Mouse (Mus musculus) embryonic facial prominence, embryonic 12.5 days (tissue): Measurements from ENCODE around the gene Cflar. TPM values are rescaled to one million over a fixed set of nuclear protein-coding genes. Genes with fewer than 3 reads are reported as not detected.
A peak's percentile ranks its signal among the peaks of the same experiment; 100 is the strongest.

Source experiments
- ATAC-seq: fragments of 200-750 bp; cut with Nextera tagmentation; 2 replicates; pipeline ENCODE4 v1.8.0; 2017; ENCODE audit not compliant: insufficient number of reproducible peaks, insufficient read depth, low FRiP score, low TSS enrichment
- H3K27ac ChIP-seq: fragments of 300-500 bp; sonication (generic); 2 replicates; pipeline ENCODE4 v1.5.1; 2016; ENCODE audit warnings: mild to moderate bottlenecking
- H3K27me3 ChIP-seq: fragments of 300-500 bp; sonication (generic); 2 replicates; pipeline ENCODE4 v1.6.1; 2016; ENCODE audit warnings: mild to moderate bottlenecking, moderate library complexity
- H3K36me3 ChIP-seq: fragments of 300-500 bp; sonication (generic); 2 replicates; pipeline ENCODE4 v1.6.1; 2016; ENCODE audit warnings: mild to moderate bottlenecking
- H3K4me1 ChIP-seq: fragments of 300-500 bp; sonication (generic); 2 replicates; pipeline ENCODE4 v1.6.1; 2016
- H3K4me2 ChIP-seq: fragments of 300-500 bp; sonication (generic); replicated peaks from 2 replicates; pipeline ENCODE4 v1.6.1; 2016; ENCODE audit warnings: mild to moderate bottlenecking, moderate library complexity
- H3K4me3 ChIP-seq: fragments of 300-500 bp; sonication (generic); 2 replicates; pipeline ENCODE4 v1.5.1; 2016; ENCODE audit warnings: mild to moderate bottlenecking
- H3K9ac ChIP-seq: fragments of 300-500 bp; sonication (generic); 2 replicates; pipeline ENCODE4 v1.6.1; 2016; ENCODE audit warnings: mild to moderate bottlenecking, moderate library complexity
- H3K9me3 ChIP-seq: fragments of 300-500 bp; sonication (generic); 2 replicates; pipeline ENCODE4 v1.6.1; 2016; ENCODE audit warnings: mild to moderate bottlenecking, moderate library complexity
- WGBS: fragments of 180-500 bp; shearing (Covaris S2); methylation state at CpG from one replicate; pipeline ENCODE4 v1.1.7; 2016; 5-methylcytosine and 5-hydroxymethylcytosine counted together
- polyA plus RNA-seq: library from polyadenylated mRNA; unstranded; fragments of >200 nt; fragmentation: Nextera tagmentation; extraction: Ambion mirVana; gene quantifications from 2 replicates; pipeline ENCODE4 v1.2.1, GENCODE M21; 2016

Cflar gene
- polyA plus RNA-seq, 1 experiment from 2014 or later: 34.9 TPM

- no peak for ATAC-seq
- Histone ChIP-seq H3K9ac (no peak overlapping the region), H3K27ac (no peak overlapping the region; the same call in 1 of the 2 replicates), H3K9me3 (no peaks in the 10 kb centered on the region), H3K36me3 (peaks cover 31% of the 10 kb centered on the region), H3K4me1 (no peaks in the 10 kb centered on the region), H3K27me3 (no peaks in the 10 kb centered on the region), H3K4me2 (0 out of 2 replicates have a peak overlapping the region, but pooled peaks have one; percentile 1), H3K4me3 (no peak overlapping the region)
- 55% methylated on average over 7 of the region's 7 CpGs for WGBS
Observed at GRCm38 (mm10) chr1:58723809-58724405, 12.6 kb downstream of the Cflar start.

GRCm38 (mm10) chr1:58724533-58724932 is 13.2 kb downstream of the Cflar start:
- H3K27ac ChIP-seq: no peak overlapping the region
- H3K36me3 ChIP-seq: peaks cover 31% of the 10 kb centered on the region
- no peaks in the 10 kb centered on the region for H3K4me1 ChIP-seq
- no peak overlapping the region for H3K4me3 ChIP-seq
- H3K4me2 ChIP-seq: 0 out of 2 replicates have a peak overlapping the region, but pooled peaks have one; percentile 1
- 38% methylated on average over 9 of the region's 9 CpGs for WGBS
- no peaks in the 10 kb centered on the region for H3K9me3 ChIP-seq
- no peak overlapping the region for H3K9ac ChIP-seq
- H3K27me3 ChIP-seq: no peaks in the 10 kb centered on the region
- ATAC-seq: no peak

DNA sequence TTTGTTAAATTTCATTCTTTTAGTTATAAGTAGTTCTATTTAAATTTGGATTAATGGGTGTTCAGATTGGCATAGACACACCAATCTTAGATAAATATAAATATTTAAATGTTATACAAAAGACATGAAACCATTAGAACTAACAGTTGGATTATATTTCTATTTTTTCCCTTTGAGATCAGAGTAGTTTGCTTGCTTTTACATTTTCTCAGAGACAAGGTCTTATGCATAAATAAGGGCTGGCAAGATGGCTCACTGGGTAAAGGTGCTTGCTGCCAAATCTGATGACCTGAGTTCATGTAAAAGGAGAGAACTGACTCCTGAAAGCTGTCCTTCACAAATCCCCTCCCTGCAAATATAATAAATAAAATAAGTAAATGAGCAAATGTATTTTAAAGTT is 13.8 kb downstream of the Cflar start:
- no peaks in the 10 kb centered on the region for H3K9me3 ChIP-seq
- no peaks in the 10 kb centered on the region for H3K4me1 ChIP-seq
- H3K36me3 ChIP-seq: peaks cover 30% of the 10 kb centered on the region
- no peak overlapping the region for H3K4me3 ChIP-seq
- no peaks in the 10 kb centered on the region for H3K27me3 ChIP-seq
- no peak overlapping the region for H3K9ac ChIP-seq
- no peak overlapping the region for H3K4me2 ChIP-seq
- no peak overlapping the region for H3K27ac ChIP-seq
- ATAC-seq: no peak

- H3K4me1 ChIP-seq: no peaks in the 10 kb centered on the region
- H3K4me3 ChIP-seq: no peak overlapping the region
- H3K4me2 ChIP-seq: no peak overlapping the region
- no peaks in the 10 kb centered on the region for H3K9me3 ChIP-seq
- H3K9ac ChIP-seq: no peak overlapping the region
- 86% methylated on average over 5 of the region's 5 CpGs for WGBS
- H3K27me3 ChIP-seq: no peaks in the 10 kb centered on the region
- H3K36me3 ChIP-seq: peaks cover 33% of the 10 kb centered on the region
- no peak overlapping the region for H3K27ac ChIP-seq
- no peak for ATAC-seq
Observed at GRCm38 (mm10) chr1:58725767-58726166, 14.5 kb downstream of the Cflar start.

DNA sequence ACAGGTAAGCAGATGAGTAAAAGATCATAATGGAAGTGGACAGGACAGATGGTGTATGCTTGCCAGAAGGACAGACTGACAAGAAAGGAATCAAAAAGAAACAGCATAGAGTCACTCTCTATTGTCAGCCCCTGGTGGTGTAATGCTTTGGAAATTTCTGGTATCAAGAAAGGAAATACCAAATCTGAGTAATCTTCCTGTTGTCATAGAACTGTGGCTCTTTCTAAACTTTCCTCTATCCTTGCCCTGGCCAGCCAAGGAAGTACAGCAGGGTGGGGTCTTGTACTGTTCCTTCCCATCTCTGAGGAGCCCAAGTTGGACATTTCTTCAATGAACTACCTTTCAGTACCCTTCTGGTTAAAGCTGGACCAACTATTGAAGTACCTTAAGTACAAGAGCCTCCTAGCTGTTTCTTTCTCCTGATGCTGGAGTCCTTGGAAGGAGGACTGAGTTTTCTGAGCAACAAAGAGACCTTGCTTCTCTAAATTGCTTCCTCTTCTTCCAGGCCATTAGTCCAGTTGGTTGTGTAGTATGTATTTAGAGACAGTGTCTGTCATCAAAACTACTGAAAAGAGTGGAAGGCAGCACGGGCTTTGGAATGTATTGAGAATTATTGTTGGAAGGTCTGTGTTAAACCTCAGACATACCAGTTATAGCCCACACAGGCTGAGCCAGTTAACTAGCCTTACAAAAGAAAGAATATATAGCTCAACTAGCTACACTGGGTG is 15.9 kb downstream of the Cflar start:
- no peak overlapping the region for H3K9ac ChIP-seq
- H3K9me3 ChIP-seq: no peaks in the 10 kb centered on the region
- H3K4me2 ChIP-seq: no peak overlapping the region
- H3K4me3 ChIP-seq: no peak overlapping the region
- ATAC-seq: no peak
- H3K4me1 ChIP-seq: no peaks in the 10 kb centered on the region
- peaks cover 44% of the 10 kb centered on the region for H3K36me3 ChIP-seq
- WGBS: 100% methylated on average over 1 of the region's 1 CpGs
- H3K27ac ChIP-seq: no peak overlapping the region
- no peaks in the 10 kb centered on the region for H3K27me3 ChIP-seq

DNA sequence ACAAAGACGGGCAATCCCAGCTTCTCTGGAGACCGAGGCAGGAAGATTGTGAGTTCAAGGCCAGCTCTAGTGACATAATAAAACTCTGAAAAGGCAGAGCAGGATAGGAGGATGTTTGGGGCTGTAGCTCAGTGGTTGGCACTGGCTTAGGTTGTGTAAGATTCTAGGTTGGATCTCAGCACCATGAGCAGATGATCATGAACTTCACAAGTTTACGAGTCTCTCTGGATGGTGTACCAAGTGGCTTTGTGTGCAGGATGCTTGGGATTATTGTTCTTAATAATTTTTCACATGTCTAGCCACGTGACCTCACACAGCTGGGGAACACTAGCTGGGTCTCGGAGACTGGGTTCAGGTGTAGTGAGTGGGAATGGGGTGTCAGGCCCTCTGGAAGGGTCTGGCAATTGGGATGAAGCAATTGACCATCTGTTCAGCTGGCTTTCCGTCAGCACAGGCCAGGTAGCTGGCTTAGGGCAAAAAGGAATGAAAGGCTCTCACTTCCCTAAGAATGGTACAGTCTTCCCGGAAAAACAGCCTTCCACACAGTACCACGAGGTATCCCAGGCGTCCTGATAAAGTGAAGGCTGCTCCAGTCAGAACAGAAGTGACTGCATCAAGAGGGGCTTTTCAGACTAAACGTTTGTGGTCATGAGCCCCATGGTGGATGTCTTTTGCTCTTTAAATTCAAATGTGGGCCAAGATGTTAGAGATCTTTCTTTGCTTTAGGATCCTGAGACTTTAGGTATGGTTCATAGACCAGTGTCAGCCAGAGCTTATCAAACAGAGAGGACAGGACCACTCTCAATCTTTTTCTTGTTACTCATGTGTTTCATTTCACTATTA is 16.7 kb downstream of the Cflar start:
- H3K4me2 ChIP-seq: no peak overlapping the region
- ATAC-seq: no peak
- H3K9ac ChIP-seq: no peak overlapping the region
- peaks cover 44% of the 10 kb centered on the region for H3K36me3 ChIP-seq
- no peaks in the 10 kb centered on the region for H3K27me3 ChIP-seq
- no peak overlapping the region for H3K27ac ChIP-seq
- 88% methylated on average over 10 of the region's 10 CpGs for WGBS
- H3K9me3 ChIP-seq: no peaks in the 10 kb centered on the region
- no peaks in the 10 kb centered on the region for H3K4me1 ChIP-seq
- H3K4me3 ChIP-seq: no peak overlapping the region

- WGBS: 94% methylated on average over 3 of the region's 3 CpGs
- Histone ChIP-seq H3K4me3 (no peak overlapping the region), H3K27ac (no peak overlapping the region), H3K9me3 (no peaks in the 10 kb centered on the region), H3K9ac (no peak overlapping the region), H3K27me3 (no peaks in the 10 kb centered on the region), H3K36me3 (peaks cover 49% of the 10 kb centered on the region), H3K4me1 (no peaks in the 10 kb centered on the region), H3K4me2 (no peak overlapping the region)
- ATAC-seq: no peak
Observed at GRCm38 (mm10) chr1:58728590-58728868, 17.2 kb downstream of the Cflar start.

DNA sequence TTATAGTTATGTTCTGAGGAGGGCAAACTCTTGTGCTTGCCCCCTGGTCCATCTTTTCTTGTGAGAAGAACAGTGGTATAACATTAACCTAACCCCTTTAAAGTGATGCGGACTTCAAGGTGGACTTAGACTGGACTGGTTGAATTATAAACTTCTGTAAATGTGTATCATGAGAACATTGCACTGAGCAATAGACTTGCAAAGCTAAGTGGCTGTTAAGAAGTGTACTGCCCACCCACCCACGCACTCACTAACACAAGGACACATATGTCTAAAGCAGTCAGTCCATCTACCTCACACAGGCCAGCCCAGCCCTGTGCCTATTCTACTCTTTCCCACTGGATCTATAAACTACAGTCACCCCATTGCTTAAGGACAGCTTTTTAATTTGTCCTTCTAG is 22.3 kb downstream of the Cflar start:
- no peaks in the 10 kb centered on the region for H3K4me1 ChIP-seq
- no peak overlapping the region for H3K4me3 ChIP-seq
- no peak for ATAC-seq
- 91% methylated on average over 2 of the region's 2 CpGs for WGBS
- no peaks in the 10 kb centered on the region for H3K27me3 ChIP-seq
- no peaks in the 10 kb centered on the region for H3K9me3 ChIP-seq
- no peak overlapping the region for H3K27ac ChIP-seq
- peaks cover 71% of the 10 kb centered on the region for H3K36me3 ChIP-seq
- no peak overlapping the region for H3K4me2 ChIP-seq
- H3K9ac ChIP-seq: no peak overlapping the region

GRCm38 (mm10) chr1:58734043-58734920 is 23.0 kb downstream of the Cflar start:
- Histone ChIP-seq H3K4me1 (no peaks in the 10 kb centered on the region), H3K4me3 (no peak overlapping the region), H3K36me3 (peaks cover 67% of the 10 kb centered on the region), H3K4me2 (no peak overlapping the region), H3K27me3 (no peaks in the 10 kb centered on the region), H3K9ac (no peak overlapping the region), H3K27ac (no peak overlapping the region), H3K9me3 (no peaks in the 10 kb centered on the region)
- no peak for ATAC-seq
- WGBS: 92% methylated on average over 11 of the region's 11 CpGs

- Histone ChIP-seq H3K9me3 (no peaks in the 10 kb centered on the region), H3K36me3 (peaks cover 74% of the 10 kb centered on the region), H3K4me3 (no peak overlapping the region), H3K4me1 (no peaks in the 10 kb centered on the region), H3K4me2 (no peak overlapping the region), H3K27me3 (no peaks in the 10 kb centered on the region), H3K27ac (no peak overlapping the region), H3K9ac (no peak overlapping the region)
- 88% methylated on average over 7 of the region's 7 CpGs for WGBS
- no peak for ATAC-seq
Observed at GRCm38 (mm10) chr1:58735962-58736361, 24.7 kb downstream of the Cflar start.

DNA sequence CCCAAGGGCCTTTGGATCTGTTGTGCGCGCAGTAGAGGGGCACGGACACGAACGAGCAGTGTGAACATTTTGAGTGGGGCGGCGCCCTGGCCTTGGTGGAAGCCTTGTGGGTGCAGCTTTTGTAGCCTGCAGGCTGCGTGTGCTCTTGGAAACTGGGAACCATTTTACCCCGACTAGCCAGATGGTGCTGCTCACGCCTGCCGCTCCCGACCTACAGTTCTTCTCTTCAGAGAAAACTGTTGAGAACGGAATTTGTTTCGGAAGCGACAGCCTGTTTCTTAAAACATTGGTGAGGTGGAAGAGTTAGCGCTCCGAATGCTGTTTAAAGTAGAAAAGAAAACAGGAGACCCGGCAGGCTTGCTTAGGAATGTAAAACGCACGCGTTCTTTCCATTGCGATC is 25.7 kb downstream of the Cflar start:
- no peaks in the 10 kb centered on the region for H3K9me3 ChIP-seq
- no peak for ATAC-seq
- H3K9ac ChIP-seq: no peak overlapping the region
- no peaks in the 10 kb centered on the region for H3K27me3 ChIP-seq
- no peak overlapping the region for H3K27ac ChIP-seq
- 94% methylated on average over 22 of the region's 22 CpGs for WGBS
- H3K36me3 ChIP-seq: peaks cover 75% of the 10 kb centered on the region
- no peaks in the 10 kb centered on the region for H3K4me1 ChIP-seq
- H3K4me2 ChIP-seq: no peak overlapping the region
- no peak overlapping the region for H3K4me3 ChIP-seq
